Mouse (Mus musculus) MEL (cell line): ENCODE results near the gene Diras2. TPM values are rescaled to one million over a fixed set of nuclear protein-coding genes. Genes with fewer than 3 reads are reported as not detected.

Source experiments
- DNase-seq: peaks from one replicate; pipeline ENCODE4 v3.0.0; 2011; ENCODE audit warnings: low read depth, low spot score
- H3K27ac ChIP-seq: 2 replicates; pipeline ENCODE4 v1.5.1; 2012; ENCODE audit warnings: low read depth, mild to moderate bottlenecking, control low read depth, low read length, moderate library complexity; ENCODE audit not compliant: control insufficient read depth
- H3K27me3 ChIP-seq, 2 experiments: fragments of 150-350 bp in 1 of 2; sonication (generic) in 1 of 2; 2 replicates each; pipeline ENCODE4 v1.6.1; 2012; ENCODE audit warnings: low read length in 2 of 2, mild to moderate bottlenecking in 2 of 2, improper control_type of control experiment in 1 of 2, moderate library complexity in 1 of 2; ENCODE audit not compliant: insufficient read depth in 2 of 2, control insufficient read depth in 1 of 2
- H3K36me3 ChIP-seq, 2 experiments: 2 replicates each; pipeline ENCODE4 v1.6.1; 2012 to 2014; ENCODE audit warnings: low read length in 2 of 2, improper control_type of control experiment in 1 of 2, inconsistent platforms in 1 of 2, mild to moderate bottlenecking in 1 of 2; ENCODE audit not compliant: insufficient read depth in 2 of 2, control insufficient read depth in 1 of 2
- H3K4me1 ChIP-seq, 2 experiments: fragments of 150-350 bp in 1 of 2; sonication (generic) in 1 of 2; 2 replicates each; pipeline ENCODE4 v1.6.1; 2012; ENCODE audit warnings: low read length in 2 of 2, improper control_type of control experiment in 1 of 2, mild to moderate bottlenecking in 1 of 2; ENCODE audit not compliant: insufficient read depth in 2 of 2, control insufficient read depth in 1 of 2
- H3K4me3 ChIP-seq, 2 experiments: fragments of 150-350 bp in 1 of 2; sonication (generic) in 1 of 2; 2 replicates each; pipeline ENCODE4 v1.5.1; 2012; ENCODE audit warnings: low read depth in 2 of 2, low read length in 2 of 2, mild to moderate bottlenecking in 2 of 2, moderate library complexity in 2 of 2, control low read depth in 1 of 2, improper control_type of control experiment in 1 of 2; ENCODE audit not compliant: control insufficient read depth in 1 of 2, insufficient read depth in 1 of 2
- H3K79me2 ChIP-seq: 2 replicates; pipeline ENCODE4 v1.6.1; 2012; ENCODE audit warnings: mild to moderate bottlenecking, low read length, moderate library complexity; ENCODE audit not compliant: control insufficient read depth, poor library complexity, insufficient read depth
- H3K9ac ChIP-seq: 2 replicates; pipeline ENCODE4 v1.6.1; 2012; ENCODE audit warnings: low read depth, mild to moderate bottlenecking, control low read depth, low read length, moderate library complexity; ENCODE audit not compliant: control insufficient read depth, poor library complexity, severe bottlenecking
- H3K9me3 ChIP-seq: fragments of 150-350 bp; sonication (generic); replicated peaks from 2 replicates; pipeline ENCODE4 v1.6.1; 2012; ENCODE audit warnings: mild to moderate bottlenecking, low read length, improper control_type of control experiment, moderate library complexity; ENCODE audit not compliant: insufficient read depth
- CHD2 ChIP-seq: IDR thresholded peaks from 2 replicates; pipeline ENCODE4 v1.6.1; 2011; ENCODE audit warnings: low read length, improper control_type of control experiment
- CTCF ChIP-seq, 3 experiments: IDR thresholded peaks in 2 of 3; conservative IDR thresholded peaks in 1 of 3; 2 replicates each; pipeline ENCODE4 v1.5.1; 2011 to 2012; ENCODE audit warnings: low read length in 3 of 3, low read depth in 2 of 3, mild to moderate bottlenecking in 2 of 3, improper control_type of control experiment in 1 of 3, inconsistent platforms in 1 of 3, mixed read lengths in 1 of 3, moderate library complexity in 1 of 3; ENCODE audit not compliant: control insufficient read depth in 1 of 3, insufficient read depth in 1 of 3, poor library complexity in 1 of 3, severe bottlenecking in 1 of 3
- ELF1 ChIP-seq: IDR thresholded peaks from 2 replicates; pipeline ENCODE4 v1.6.1; 2014; ENCODE audit warnings: low read depth, mild to moderate bottlenecking, inconsistent platforms, low read length, improper control_type of control experiment, moderate library complexity
- ETS1 ChIP-seq: IDR thresholded peaks from 2 replicates; pipeline ENCODE4 v1.6.1; 2012; ENCODE audit warnings: low read depth, mild to moderate bottlenecking, inconsistent platforms, low read length, improper control_type of control experiment, moderate library complexity
- MAFK ChIP-seq: IDR thresholded peaks from 2 replicates; pipeline ENCODE4 v1.6.1; 2011; ENCODE audit warnings: low read depth, mild to moderate bottlenecking, low read length, improper control_type of control experiment, borderline replicate concordance
- MYB ChIP-seq: IDR thresholded peaks from 2 replicates; pipeline ENCODE4 v1.6.1; 2011; ENCODE audit warnings: mild to moderate bottlenecking, low read depth, low read length, improper control_type of control experiment
- NRF1 ChIP-seq: IDR thresholded peaks from 2 replicates; pipeline ENCODE4 v1.6.1; 2014; ENCODE audit warnings: low read depth, mild to moderate bottlenecking, inconsistent platforms, low read length, improper control_type of control experiment, moderate library complexity; ENCODE audit not compliant: poor library complexity, insufficient read depth, severe bottlenecking
- POLR2AphosphoS2 ChIP-seq: IDR thresholded peaks from 2 replicates; pipeline ENCODE4 v1.6.1; 2011; ENCODE audit warnings: low read length, improper control_type of control experiment
- RAD21 ChIP-seq: IDR thresholded peaks from 2 replicates; pipeline ENCODE4 v1.6.1; 2011; ENCODE audit warnings: mild to moderate bottlenecking, low read depth, low read length, improper control_type of control experiment
- RCOR1 ChIP-seq: IDR thresholded peaks from 2 replicates; pipeline ENCODE4 v1.6.1; 2012; ENCODE audit warnings: low read depth, mild to moderate bottlenecking, inconsistent platforms, low read length, improper control_type of control experiment
- TBP ChIP-seq: IDR thresholded peaks from 2 replicates; pipeline ENCODE4 v1.8.0; 2011; ENCODE audit warnings: low read depth, low read length, improper control_type of control experiment
- USF2 ChIP-seq, 2 experiments: IDR thresholded peaks; 2 replicates each; pipeline ENCODE4 v1.6.1; 2011 to 2012; ENCODE audit warnings: improper control_type of control experiment in 2 of 2, low read length in 2 of 2, borderline replicate concordance in 1 of 2, inconsistent platforms in 1 of 2, low read depth in 1 of 2, mild to moderate bottlenecking in 1 of 2; ENCODE audit not compliant: insufficient read depth in 1 of 2
- ZC3H11A ChIP-seq: IDR thresholded peaks from 2 replicates; pipeline ENCODE4 v1.6.1; 2012; ENCODE audit warnings: low read depth, mild to moderate bottlenecking, inconsistent platforms, low read length, improper control_type of control experiment
- polyA plus RNA-seq, 2 experiments: library from polyadenylated mRNA; stranded (reverse) in 1 of 2; unstranded in 1 of 2; fragments of >175 nt in 1 of 2; fragments of >200 nt in 1 of 2; gene quantifications; 2 replicates each; pipeline versions ENCODE4 v1.2.1 to v1.2.4; 2012; ENCODE audit warnings: low replicate concordance in 2 of 2, low read depth in 1 of 2; ENCODE audit not compliant: insufficient read length in 2 of 2, insufficient read depth in 1 of 2, missing spikeins in 1 of 2
- total RNA-seq: library from RNA; depleted of rRNA; stranded (reverse); fragments of 300-350 nt; gene quantifications from 2 replicates; pipeline ENCODE4 v1.2.3, GENCODE M21; 2012

Diras2 gene
- total and polyA plus RNA-seq, 3 experiments, result not detected

DNA sequence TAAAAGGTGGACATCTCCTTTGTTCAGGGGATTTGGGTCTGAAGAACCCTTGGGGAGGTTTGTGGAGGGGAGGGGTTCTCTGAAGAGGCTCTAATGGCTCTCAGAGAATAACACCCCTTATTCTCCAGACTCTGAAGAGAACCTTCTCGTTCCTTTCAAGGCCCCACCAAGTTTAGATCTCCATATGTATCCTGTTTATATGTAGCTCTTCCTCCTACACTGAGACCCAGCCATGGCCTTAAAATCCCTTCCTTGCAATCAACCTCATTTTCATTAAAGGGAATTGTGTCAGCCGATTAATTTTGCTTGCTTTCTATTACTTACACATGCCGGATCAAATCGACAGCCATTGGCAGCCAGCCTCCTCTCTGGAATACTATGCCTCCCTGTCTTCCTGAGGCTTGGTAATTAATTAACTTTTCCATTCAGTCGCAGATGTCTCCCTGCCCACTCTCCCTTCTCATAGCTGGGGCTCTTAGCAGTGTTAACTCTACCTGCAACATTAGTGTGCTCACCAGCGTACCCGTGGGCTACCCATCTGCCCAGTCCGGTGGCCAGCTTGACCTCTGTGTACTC, 38.2 kb upstream of the Diras2 start:
- no peaks in the 10 kb centered on the region for H3K27me3 ChIP-seq
- no peaks in the 10 kb centered on the region for H3K79me2 ChIP-seq
- H3K4me1 ChIP-seq, result peaks cover 0 to 26% of the 10 kb centered on the region in 2 experiments; a peak in 2 of 4 replicates
- no peak overlapping the region for H3K9ac ChIP-seq
- no peak for TF ChIP-seq RAD21
- TF ChIP-seq MYB, result no peak
- no peak for TF ChIP-seq USF2 (IDR thresholded peaks at IDR 0.05; ENCODE audit: borderline replicate concordance in 1 of 2, insufficient read depth in 1 of 2, low read depth in 1 of 2, low read length in 2 of 2)
- no peak for TF ChIP-seq POLR2AphosphoS2
- TF ChIP-seq CTCF (IDR thresholded peaks at IDR 0.05 in 2 of 3, conservative IDR thresholded peaks at IDR 0.05 in 1 of 3; ENCODE audit: control insufficient read depth in 1 of 3, insufficient read depth in 1 of 3, low read depth in 2 of 3, low read length in 3 of 3, poor library complexity in 1 of 3, severe bottlenecking in 1 of 3), result no peak
- no peak for TF ChIP-seq NRF1
- no peak for TF ChIP-seq TBP
- no peak for DNase-seq
- H3K4me3 ChIP-seq, result no peak overlapping the region
- H3K36me3 ChIP-seq, result peaks cover 0 to 10% of the 10 kb centered on the region in 2 experiments; a peak in 2 of 4 replicates
- no peaks in the 10 kb centered on the region for H3K9me3 ChIP-seq
- H3K27ac ChIP-seq, result no peak overlapping the region

DNA sequence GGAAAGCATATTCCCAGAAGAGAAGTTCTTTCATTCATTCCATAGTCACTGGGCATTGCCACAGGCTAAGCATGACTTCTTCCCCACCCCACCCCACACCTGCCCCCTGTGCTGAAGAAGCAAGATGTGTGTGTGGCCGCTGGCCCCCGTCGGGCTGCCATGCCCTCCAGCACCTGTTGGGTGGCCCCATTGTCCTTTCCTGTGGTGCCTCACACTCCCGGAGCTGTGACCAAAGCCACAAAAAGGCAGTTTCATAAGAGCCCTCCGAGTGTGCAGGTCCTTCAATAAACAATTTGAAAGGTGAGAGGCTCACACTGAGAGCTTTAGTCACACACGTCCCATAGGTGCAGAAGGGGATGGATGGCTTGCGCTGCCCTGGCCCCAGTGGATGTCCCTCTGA, 35.7 kb upstream of the Diras2 start:
- H3K4me1 ChIP-seq, result peaks cover 0 to 17% of the 10 kb centered on the region in 2 experiments; a peak in 2 of 4 replicates
- no peaks in the 10 kb centered on the region for H3K9me3 ChIP-seq
- no peaks in the 10 kb centered on the region for H3K27me3 ChIP-seq
- TF ChIP-seq CTCF (IDR thresholded peaks at IDR 0.05 in 2 of 3, conservative IDR thresholded peaks at IDR 0.05 in 1 of 3; ENCODE audit: control insufficient read depth in 1 of 3, insufficient read depth in 1 of 3, low read depth in 2 of 3, low read length in 3 of 3, poor library complexity in 1 of 3, severe bottlenecking in 1 of 3) (no peak), ELF1 (no peak), ETS1 (no peak), MAFK (no peak), ZC3H11A (no peak), CHD2 (no peak), RCOR1 (no peak)
- TF ChIP-seq, all 39 proteins: peak for 0
- no peaks in the 10 kb centered on the region for H3K79me2 ChIP-seq
- DNase-seq, result no peak
- H3K27ac ChIP-seq, result no peak overlapping the region
- no peak overlapping the region for H3K9ac ChIP-seq
- H3K4me3 ChIP-seq, result no peak overlapping the region
- H3K36me3 ChIP-seq, result peaks cover 0 to 7% of the 10 kb centered on the region in 2 experiments; a peak in 2 of 4 replicates
